Mouse (Mus musculus): ENCODE data around the gene Oip5.
"Not testable (repeated sequence)": the region's sequence is repeated elsewhere in the genome, so short reads cannot be mapped to it uniquely, and the experiment has no call there.

The Oip5 gene

GRCm38 (mm10) chr2:119618199-119618982 is at the start of gene Oip5, which contains the start of gene Nusap1:
Gene Oip5, minus strand, starts transcription at chr2:119618469.
Gene Nusap1, plus strand, starts transcription at chr2:119618298.
- peak; percentile 91 to 97 for DNase-seq (ENCODE audit: low spot score in 2 of 2)

GRCm38 (mm10) chr2:119665744-119666143 is 47.5 kb upstream of the Oip5 start:
- not testable (repeated sequence) for DNase-seq (ENCODE audit: low spot score in 2 of 2)

GRCm38 (mm10) chr2:119662220-119663182 is 44.2 kb upstream of the Oip5 start, which contains the start of gene Ndufaf1:
Gene Ndufaf1, minus strand, starts transcription at chr2:119662827.
- peak; percentile 76 to 83 for DNase-seq (ENCODE audit: low spot score in 2 of 2)

GRCm38 (mm10) chr2:119644254-119644653 is 26.0 kb upstream of the Oip5 start:
- DNase-seq (ENCODE audit: low spot score in 2 of 2) = no peak

- no peak for DNase-seq (ENCODE audit: low spot score in 2 of 2)
Observed at GRCm38 (mm10) chr2:119641214-119641912, 23.1 kb upstream of the Oip5 start.

- no peak for DNase-seq (ENCODE audit: low spot score in 2 of 2)
Observed at GRCm38 (mm10) chr2:119636781-119637180, 18.5 kb upstream of the Oip5 start.

- DNase-seq (ENCODE audit: low spot score in 2 of 2) = no peak
Observed at GRCm38 (mm10) chr2:119621302-119621701, 3.0 kb upstream of the Oip5 start.

GRCm38 (mm10) chr2:119619002-119619401 is 733 bp upstream of the Oip5 start:
- not testable (repeated sequence) for DNase-seq (ENCODE audit: low spot score in 2 of 2)

- DNase-seq (ENCODE audit: low spot score in 2 of 2) = no peak
Observed at GRCm38 (mm10) chr2:119617841-119618198, 449 bp downstream of the Oip5 start.

GRCm38 (mm10) chr2:119607023-119607422 is 11.2 kb downstream of the Oip5 start:
- no peak for DNase-seq (ENCODE audit: low spot score in 2 of 2)

- DNase-seq (ENCODE audit: low spot score in 2 of 2) = peak; percentile 58 to 59
Observed at GRCm38 (mm10) chr2:119605361-119605973, 12.8 kb downstream of the Oip5 start.

GRCm38 (mm10) chr2:119603909-119604308 is 14.4 kb downstream of the Oip5 start:
- DNase-seq (ENCODE audit: low spot score in 2 of 2) = no peak

GRCm38 (mm10) chr2:119602488-119602887 is 15.8 kb downstream of the Oip5 start:
- no peak for DNase-seq (ENCODE audit: low spot score in 2 of 2)

GRCm38 (mm10) chr2:119601575-119601974 is 16.7 kb downstream of the Oip5 start:
- DNase-seq (ENCODE audit: low spot score in 2 of 2) = not testable (repeated sequence)

GRCm38 (mm10) chr2:119601027-119601426 is 17.2 kb downstream of the Oip5 start:
- DNase-seq (ENCODE audit: low spot score in 2 of 2) = no peak

- no peak for DNase-seq (ENCODE audit: low spot score in 2 of 2)
Observed at GRCm38 (mm10) chr2:119596781-119597330, 21.4 kb downstream of the Oip5 start.

GRCm38 (mm10) chr2:119595308-119595707 is 23.0 kb downstream of the Oip5 start:
- no peak for DNase-seq (ENCODE audit: low spot score in 2 of 2)

- DNase-seq (ENCODE audit: low spot score in 2 of 2) = peak; percentile 97 to 98
Observed at GRCm38 (mm10) chr2:119594113-119594981, 23.9 kb downstream of the Oip5 start.

- DNase-seq (ENCODE audit: low spot score in 2 of 2) = no peak
Observed at GRCm38 (mm10) chr2:119593765-119594112, 24.5 kb downstream of the Oip5 start.

GRCm38 (mm10) chr2:119591247-119591646 is 27.0 kb downstream of the Oip5 start:
- peak in 1 of 2 experiments; percentile 44 for DNase-seq (ENCODE audit: low spot score in 2 of 2)

Measured in spleen, postnatal 10 days (tissue).